Mouse (Mus musculus) heart, postnatal 36 days (tissue): ENCODE data around the gene Paxbp1. TPM values are rescaled to one million over a fixed set of nuclear protein-coding genes. Genes with fewer than 3 reads are reported as not detected.

ENCODE experiments used
- DNase-seq, 2 experiments: peaks; one replicate each; pipeline ENCODE4 v3.0.0; 2021 to 2022
- intact Hi-C: fragments of 180-260 bp; cut with DNase I; formaldehyde crosslinking; loops from one replicate; pipeline ENCODE4 v1.15.1; 2025
- total RNA-seq, 2 experiments: library from RNA; stranded (reverse); gene quantifications; 2 replicates each; pipeline ENCODE4 v1.2.3; 2021

The Paxbp1 gene
- total RNA-seq, 2 experiments from 2014 or later, result 13.1 to 13.5 TPM

DNA sequence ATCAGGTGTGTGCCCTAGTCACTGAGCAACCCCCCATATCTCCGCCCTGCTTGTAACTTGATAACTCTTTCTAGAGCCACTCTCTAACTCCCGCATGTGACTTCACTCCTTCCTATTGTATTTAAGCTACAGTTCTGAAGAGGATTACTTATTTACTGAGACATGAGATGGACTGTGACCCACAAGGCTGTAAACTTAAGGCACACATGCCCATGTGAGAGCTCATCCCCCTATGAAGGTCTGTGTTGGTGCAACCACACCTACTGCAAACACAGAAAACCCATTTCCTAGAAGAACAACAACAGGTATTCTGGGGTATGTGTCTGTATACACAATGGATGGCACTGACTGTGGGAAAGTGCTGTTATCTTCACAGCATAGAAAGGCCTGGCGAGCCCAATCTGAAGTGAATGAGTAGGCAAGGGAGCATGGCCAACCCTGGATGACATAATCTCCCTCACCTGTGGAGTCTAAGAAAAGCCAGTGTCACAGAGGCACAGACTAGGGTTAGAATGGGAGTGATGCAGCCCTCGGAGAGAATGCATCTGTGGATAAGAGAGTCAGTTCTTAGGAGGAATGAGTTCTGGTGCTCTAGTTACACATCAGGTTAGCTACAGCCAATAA, 39.3 kb downstream of the Paxbp1 start:
- intact Hi-C loops, result no loop called here
- no peak for DNase-seq

DNA sequence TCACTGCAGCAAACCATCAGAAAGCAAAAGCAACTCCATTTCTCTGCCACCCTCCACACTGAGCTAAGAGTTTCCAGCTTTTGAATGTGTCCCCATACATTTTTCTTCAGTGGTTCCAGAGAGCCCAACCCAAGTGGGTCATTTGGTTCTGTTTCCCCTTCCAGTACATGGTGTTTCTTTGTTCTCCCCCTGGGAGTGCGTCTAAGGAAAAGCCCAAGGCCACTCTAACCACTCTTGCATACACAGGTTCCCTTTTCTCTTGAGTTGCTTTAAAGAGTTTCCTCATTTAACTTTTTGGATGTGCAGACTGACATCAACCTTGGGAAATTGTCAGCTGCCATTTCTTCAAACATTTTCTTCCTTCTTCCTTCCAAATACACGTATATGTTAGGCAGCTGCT, 43.2 kb downstream of the Paxbp1 start:
- DNase-seq, result no peak
- intact Hi-C loops, result no loop called here

DNA sequence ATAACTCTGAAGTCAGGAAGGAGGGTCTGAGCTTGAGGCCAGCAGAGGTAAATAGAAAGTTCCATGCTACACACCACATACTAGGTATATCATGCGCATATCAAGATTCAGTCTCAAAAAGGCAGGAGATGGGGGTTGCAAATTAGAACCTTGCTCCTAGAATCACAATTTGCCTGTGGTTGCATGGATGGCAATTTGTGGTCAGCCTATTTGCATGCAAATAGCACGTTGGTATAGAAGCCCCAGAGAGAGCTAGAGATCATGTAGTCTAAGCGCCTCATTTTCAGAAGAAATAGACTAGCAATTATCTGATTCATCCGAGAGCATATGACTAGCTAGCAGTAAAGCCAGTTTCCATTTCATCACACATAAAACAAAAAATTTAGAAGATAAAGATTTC, 44.5 kb downstream of the Paxbp1 start:
- no peak for DNase-seq
- intact Hi-C loops, result no loop called here

DNA sequence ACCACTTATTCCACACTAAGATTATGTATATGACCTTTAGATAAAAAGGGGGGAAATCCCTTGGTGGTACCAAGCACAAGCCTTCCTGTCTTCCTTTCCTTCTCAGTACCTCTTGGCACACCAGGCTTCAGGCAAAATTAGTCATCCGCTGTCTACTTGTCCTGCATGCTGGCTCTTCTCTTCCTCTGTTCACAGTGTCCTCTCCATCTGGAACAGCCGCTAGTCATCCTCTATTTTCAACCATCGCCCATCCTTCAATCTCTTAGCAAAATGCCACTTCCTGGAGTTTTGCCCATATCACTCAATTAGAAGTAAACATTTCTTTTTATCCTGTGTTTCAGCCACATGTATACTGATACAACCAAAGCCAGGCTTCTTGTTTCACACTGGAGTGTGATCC, 46.5 kb downstream of the Paxbp1 start:
- intact Hi-C loops, result no loop called here
- DNase-seq, result no peak

DNA sequence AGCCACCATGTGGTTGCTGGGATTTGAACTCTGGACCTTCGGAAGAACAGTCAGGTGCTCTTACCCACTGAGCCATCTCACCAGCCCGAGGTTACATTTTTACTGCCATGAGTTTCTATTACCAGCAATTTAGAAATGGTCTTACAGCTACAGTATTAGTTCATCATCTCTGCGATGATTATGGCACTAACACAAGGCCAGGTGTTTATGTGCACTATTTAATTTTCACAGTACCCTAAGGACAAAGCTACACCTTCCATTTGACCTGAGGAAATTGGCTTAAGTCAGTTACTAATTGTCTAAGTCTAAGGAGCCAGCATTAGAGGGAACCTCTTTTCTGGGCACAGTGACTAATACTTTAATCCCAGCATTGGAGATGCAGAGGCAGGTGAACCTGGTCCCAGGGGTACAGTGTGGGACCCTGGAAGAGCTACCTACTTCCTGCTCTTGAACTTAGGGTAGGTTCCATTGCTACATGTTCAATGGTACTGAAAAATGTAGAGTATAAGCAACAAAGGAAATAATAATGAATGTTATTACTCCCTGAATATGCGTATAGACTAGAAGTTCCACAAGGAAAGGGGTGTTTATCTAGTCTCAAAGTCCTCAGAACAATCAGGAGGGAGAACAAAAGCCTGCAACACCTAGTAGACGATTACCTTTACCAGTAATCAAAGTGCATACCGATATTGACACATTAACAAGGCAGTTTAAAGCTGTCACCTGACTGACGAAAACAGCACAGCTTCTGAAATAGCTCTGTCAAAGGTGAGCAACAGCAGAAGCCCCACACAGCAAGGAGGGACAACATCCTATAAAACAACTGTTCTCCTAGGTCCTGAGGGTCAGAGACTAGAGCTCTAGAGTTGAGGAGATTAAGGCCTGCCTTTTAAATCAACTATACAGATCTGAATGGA, 47.8 kb downstream of the Paxbp1 start:
- intact Hi-C loops, result no loop called here

DNA sequence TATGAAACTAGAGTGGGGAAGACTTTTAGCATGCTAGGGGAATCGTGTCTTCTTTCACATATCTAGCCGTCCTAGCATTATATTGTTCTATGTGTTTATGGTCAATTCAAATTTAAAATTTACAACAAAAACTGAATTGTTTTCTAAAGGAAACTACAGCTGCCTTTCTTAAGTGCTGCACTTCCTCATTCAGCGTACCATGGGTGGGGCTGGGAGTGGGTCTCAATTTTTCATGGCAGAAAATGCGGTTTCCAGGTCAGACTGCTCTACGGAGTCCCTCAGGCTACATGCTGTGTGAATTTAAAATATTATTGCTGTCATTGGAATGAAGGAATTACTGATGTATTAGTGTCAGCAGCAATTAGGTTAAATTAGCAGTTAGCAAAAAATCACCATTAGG, 48.8 kb downstream of the Paxbp1 start:
- no peak for DNase-seq
- intact Hi-C loops, result no loop called here

More for the DNA sequence above, 47.8 kb downstream of the Paxbp1 start:
- no peak for DNase-seq

DNA sequence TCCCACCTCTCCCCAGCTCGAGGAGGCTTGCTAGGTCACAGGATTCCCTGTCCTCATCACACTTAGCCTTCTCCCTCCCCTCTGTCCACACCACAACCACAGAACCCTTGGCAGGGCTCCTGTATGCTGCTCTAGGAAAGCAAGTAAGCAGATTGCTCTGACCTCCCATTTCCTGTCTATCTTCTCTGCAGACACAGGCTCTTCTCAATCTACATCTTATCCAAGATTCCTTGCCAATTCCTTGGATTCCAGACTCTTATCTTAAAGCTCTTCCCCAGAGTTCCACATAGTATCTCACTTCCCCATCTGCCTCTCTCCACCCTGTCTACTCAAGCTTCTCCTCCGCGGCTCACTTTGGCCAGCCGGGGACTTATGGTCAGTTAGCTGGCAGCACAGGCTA, 49.3 kb downstream of the Paxbp1 start:
- peak; percentile 28 to 47 for DNase-seq
- intact Hi-C loops, result no loop called here

DNA sequence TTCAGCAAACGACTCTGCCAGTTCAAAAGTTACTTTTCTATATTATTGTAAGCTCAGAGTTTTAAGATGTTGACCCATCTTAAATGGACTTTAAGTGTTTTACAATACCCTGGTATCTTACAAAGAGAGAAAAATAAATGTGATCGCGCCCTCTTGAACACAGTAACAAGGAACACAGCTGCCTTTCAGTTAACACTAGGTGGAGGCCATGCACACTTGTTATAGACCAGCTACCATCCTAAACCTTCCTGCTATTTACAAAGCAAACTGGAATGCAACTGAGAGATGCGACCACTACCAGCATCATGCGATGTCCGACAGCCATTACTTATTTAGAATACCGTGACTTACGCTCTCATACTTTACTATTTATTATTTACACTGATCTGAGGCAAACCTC, 55.2 kb downstream of the Paxbp1 start:
- intact Hi-C loops, result no loop called here
- DNase-seq, result no peak

DNA sequence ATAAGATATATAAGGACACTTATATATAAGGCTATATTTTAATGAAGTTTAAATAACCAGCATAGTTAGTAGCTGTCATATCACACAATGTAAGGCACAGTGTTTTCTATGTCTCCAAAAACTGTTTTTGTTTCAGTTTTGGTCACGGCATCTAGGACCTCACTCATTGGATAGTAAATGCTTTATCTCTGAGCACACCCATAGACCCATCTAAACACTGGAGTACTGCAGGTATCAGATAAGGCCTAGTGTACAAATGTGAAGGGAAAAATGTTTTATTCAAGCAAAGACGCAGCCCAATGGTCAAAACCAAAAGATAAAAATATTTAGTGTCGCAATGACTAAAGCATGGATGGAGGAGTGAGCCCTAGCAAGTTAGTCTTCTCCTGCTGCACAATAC, 55.7 kb downstream of the Paxbp1 start:
- no peak for DNase-seq
- intact Hi-C loops, result no loop called here

DNA sequence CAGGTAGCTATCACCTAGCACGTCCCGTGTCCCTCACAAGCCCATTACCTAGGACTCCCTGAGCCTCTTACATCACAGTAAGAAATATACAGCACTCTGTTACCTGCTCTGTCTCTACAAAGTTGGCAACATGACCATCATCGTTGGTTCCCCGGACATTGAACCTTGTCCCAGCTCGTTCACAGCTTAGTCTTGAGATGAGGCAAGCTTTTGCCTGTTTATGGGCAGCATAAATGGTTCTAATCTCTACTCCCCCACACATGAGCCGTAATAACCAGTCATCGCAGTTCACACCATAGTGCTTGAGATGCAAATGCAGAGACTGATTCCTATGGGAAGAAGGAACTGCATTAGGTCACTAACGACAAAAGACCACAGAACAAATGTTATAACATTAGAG, 56.3 kb downstream of the Paxbp1 start:
- intact Hi-C loops, result no loop called here
- no peak for DNase-seq

DNA sequence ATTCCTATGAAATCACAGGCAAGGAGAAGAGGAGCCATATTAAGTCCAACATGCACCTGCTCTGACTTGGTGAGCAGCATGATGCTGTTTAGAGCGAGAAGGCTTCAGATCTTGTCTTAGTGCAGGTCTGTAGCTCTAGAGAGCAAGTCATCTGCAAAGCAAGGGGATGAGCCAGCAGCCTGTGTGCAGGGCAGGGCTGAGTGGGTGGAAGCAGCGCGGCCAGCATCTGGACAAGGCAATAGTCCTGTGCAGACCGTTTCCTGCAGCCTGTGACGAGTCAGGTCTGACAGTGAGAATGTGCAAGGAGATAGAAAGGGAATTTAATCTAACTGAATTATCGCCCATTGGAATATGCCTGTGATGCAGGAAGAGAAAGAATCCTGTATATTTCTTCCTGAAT, 73.3 kb downstream of the Paxbp1 start:
- intact Hi-C loops, result no loop called here
- DNase-seq, result no peak

DNA sequence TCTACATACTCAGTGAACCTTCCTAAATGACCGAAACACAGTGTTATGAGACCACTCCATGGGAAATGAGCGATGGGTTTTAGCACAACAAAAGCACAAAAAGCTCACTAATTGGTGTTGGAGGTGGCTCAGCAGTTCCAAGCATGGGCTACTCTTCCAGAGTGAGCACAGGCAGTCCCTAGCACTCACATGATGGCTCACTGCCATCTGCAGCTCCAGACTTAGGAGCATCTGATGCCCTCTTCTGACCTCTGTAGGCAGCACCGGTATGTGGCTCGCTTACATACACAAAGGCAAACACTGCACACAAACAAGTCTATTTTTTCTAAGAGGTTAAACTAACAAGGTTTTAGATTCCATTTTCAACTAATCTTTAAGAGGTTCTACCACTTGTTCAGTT, 78.1 kb downstream of the Paxbp1 start:
- no peak for DNase-seq
- intact Hi-C loops, result no loop called here

DNA sequence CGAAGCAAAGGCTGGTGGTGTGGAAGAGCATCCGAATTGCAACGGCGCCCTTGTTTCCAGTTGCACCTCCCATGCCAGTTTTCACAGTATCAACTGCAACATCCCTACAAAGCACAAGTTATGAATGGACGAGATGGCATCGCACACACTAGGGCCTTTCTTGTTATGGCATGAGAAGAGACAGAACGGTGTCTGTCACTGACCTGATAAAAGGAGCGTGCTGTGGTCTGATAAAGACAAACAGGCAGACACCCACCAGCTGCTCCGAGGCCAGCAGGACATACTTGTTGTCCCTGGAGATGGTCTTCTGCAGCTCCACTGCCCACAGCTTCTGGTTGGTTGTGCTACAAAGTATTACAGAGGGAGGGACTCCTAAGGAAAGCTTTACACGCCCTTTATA, 80.0 kb downstream of the Paxbp1 start:
- DNase-seq, result no peak
- intact Hi-C loops, result no loop called here

Other genes starting within 250 kb of the Paxbp1 start
- 1 to 10 TPM; 6.1 to 6.6 TPM for gene Urb1, start 234.1 kb downstream of the Paxbp1 start, total RNA-seq
- 1 to 10 TPM; 1.1 to 1.4 TPM for gene Eva1c, start 217.8 kb downstream of the Paxbp1 start, total RNA-seq
- 10 to 100 TPM; 27.0 to 28.5 TPM for gene Cfap298, start 109.4 kb downstream of the Paxbp1 start, total RNA-seq
- gene Synj1, start 33.2 kb downstream of the Paxbp1 start, total RNA-seq, result 10 to 100 TPM; 29.1 to 29.6 TPM
- gene 4932438H23Rik, start 50.6 kb upstream of the Paxbp1 start, total RNA-seq, result under 1 TPM in 1 of 2 experiments, not detected in 1; 0.19 TPM
- not detected for gene Olig2, start 180.9 kb upstream of the Paxbp1 start, total RNA-seq
- not detected for gene Olig1, start 225.2 kb upstream of the Paxbp1 start, total RNA-seq